Mouse (Mus musculus) splenic B cell, adult 2 months (primary cell): Measurements from ENCODE around the gene Tmem242.

Experiments used
- DNase-seq: peaks from one replicate; pipeline ENCODE4 v3.0.0-alpha.2; 2011; ENCODE audit warnings: low read depth, low spot score
- H3K27me3 ChIP-seq: 2 replicates; pipeline ENCODE4 v1.6.1; 2012; ENCODE audit warnings: mild to moderate bottlenecking, low read length, moderate library complexity, mixed read lengths; ENCODE audit not compliant: control insufficient read depth, poor library complexity, insufficient read depth, severe bottlenecking
- H3K36me3 ChIP-seq: 2 replicates; pipeline ENCODE4 v1.6.1; 2012; ENCODE audit warnings: mild to moderate bottlenecking, low read length, moderate library complexity, mixed read lengths; ENCODE audit not compliant: control insufficient read depth, poor library complexity, insufficient read depth, severe bottlenecking

Gene Tmem242

GRCm38 (mm10) chr17:5377151-5377929 lies 62.7 kb downstream of the Tmem242 start:
- H3K36me3 ChIP-seq = no peaks in the 10 kb centered on the region; the same call in 1 of the 2 replicates
- DNase-seq = no peak
- H3K27me3 ChIP-seq = no peaks in the 10 kb centered on the region

DNA sequence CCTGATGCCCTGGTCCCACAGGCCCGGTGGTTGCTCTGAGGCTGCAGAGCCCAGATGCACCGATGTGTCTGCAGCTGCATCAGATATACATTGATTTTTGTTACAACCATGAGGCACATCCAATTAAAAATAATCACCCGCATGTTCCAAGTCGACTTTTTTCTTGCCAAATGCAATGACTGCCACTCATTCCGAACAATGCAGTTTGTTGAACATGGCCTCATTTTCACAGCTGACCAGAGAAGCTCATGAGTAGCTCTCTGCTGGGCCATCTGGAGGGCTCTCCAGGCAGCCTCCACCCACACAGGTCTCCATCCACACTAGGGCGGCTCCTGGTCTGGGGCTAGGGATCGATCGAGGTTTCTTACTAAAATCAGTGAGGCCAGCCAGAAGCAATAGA lies 67.1 kb downstream of the Tmem242 start:
- no peak for DNase-seq
- Histone ChIP-seq H3K36me3 (no peaks in the 10 kb centered on the region; the same call in 1 of the 2 replicates), H3K27me3 (no peaks in the 10 kb centered on the region)

- Histone ChIP-seq H3K27me3 (no peaks in the 10 kb centered on the region), H3K36me3 (no peaks in the 10 kb centered on the region; the same call in 1 of the 2 replicates)
- DNase-seq = no peak
Measured at GRCm38 (mm10) chr17:5371521-5371920, 68.5 kb downstream of the Tmem242 start.

GRCm38 (mm10) chr17:5371032-5371431 lies 69.0 kb downstream of the Tmem242 start:
- H3K36me3 ChIP-seq = no peaks in the 10 kb centered on the region; the same call in 1 of the 2 replicates
- H3K27me3 ChIP-seq = no peaks in the 10 kb centered on the region
- DNase-seq = no peak

DNA sequence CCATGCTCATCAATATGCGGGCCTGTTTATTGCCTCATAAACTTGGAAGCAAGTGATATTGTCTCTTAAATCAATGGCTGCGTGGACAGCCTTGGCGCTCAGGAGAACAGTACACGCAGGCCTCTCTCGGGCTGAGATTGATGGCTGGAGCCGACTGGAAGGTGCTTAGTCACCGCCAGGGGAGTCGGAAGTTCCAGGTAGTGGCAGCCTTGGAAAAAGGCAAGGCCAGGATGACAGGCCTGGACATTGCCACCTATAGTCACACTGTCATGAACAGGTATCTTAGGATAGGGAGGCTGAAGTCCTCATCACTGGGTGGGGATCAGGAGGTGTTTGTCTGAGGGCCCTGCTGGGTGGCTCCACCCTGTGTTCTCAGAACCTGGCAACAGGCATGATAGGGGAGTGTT lies 74.1 kb downstream of the Tmem242 start:
- DNase-seq = no peak
- H3K27me3 ChIP-seq = no peaks in the 10 kb centered on the region
- no peaks in the 10 kb centered on the region for H3K36me3 ChIP-seq
